ENCODE assay signal across 22 mouse cellular contexts in genomic region chr11:94481963-94482362, GRCm38 (mm10). TPM values are rescaled to one million over a fixed set of nuclear protein-coding genes. Genes with fewer than 3 reads are reported as not detected.
DNase-seq lines count a peak whose midpoint lies in the region; TF ChIP-seq lines count a peak whose summit lies in the region.
"Had no signal": no experiment of that assay in that cellular context is flagged by ENCODE, and none has a peak within 500 bp of the region (broad histone marks: within the 10 kb centered on the region; RNA-seq: fewer than 3 reads in every experiment).

No protein-coding gene starts in this region.

- 93% methylated on average over 7 of the region's 7 CpGs for WGBS in cerebellum, adult 2 months
- 86% methylated on average over 7 of the region's 7 CpGs for WGBS in heart, embryonic 10.5 days

- TF ChIP-seq POLR2A in cerebellum, adult 2 months (IDR thresholded peaks at IDR 0.05; ENCODE audit: borderline replicate concordance, insufficient read depth, low read length), result no peak

- no peak overlapping the region for H3K27ac ChIP-seq in cerebellum, adult 2 months (ENCODE audit: insufficient read depth, low read length)
- no peak overlapping the region for H3K27ac ChIP-seq in heart, embryonic 10.5 days
- H3K27ac ChIP-seq: forebrain, embryonic 10.5 days; forebrain, embryonic 13.5 days; heart, embryonic 15.5 days; hindbrain, embryonic 14.5 days; hindbrain, postnatal 0 days had no signal

- peak; percentile 46 for DNase-seq in cerebellum, adult 9-10 months
- DNase-seq in cerebellum, adult 2 months, result no peak
- peak; percentile 53 to 56 for DNase-seq in heart, adult 18-20 months
- no peak for DNase-seq in heart, adult 9 months (ENCODE audit: low spot score in 2 of 2)
- peak; percentile 49 to 59 for DNase-seq in heart, postnatal 10 days
- DNase-seq in heart, embryonic 10.5 days (ENCODE audit: low spot score), result no peak
- DNase-seq: adrenal gland, adult 8-10 months; adrenal gland, postnatal 25 days; gastrocnemius, postnatal 10 days; gastrocnemius, postnatal 36 days; kidney, adult 18-20 months; kidney, adult 9 months had no signal

- H3K4me1 ChIP-seq in cerebellum, adult 2 months (ENCODE audit: control insufficient read depth, insufficient read depth, low read length), result peaks cover 40% of the 10 kb centered on the region
- H3K4me1 ChIP-seq in heart, embryonic 10.5 days, result 0 out of 2 replicates have a peak, but pooled peaks cover 10% of the 10 kb centered on the region
- H3K4me1 ChIP-seq: forebrain, embryonic 13.5 days had no signal

- intact Hi-C loops in heart, postnatal 10 days (cut with DNase I), result no loop called here

- TF ChIP-seq CTCF in cerebellum, adult 2 months (IDR thresholded peaks at IDR 0.05; ENCODE audit: borderline replicate concordance, insufficient read depth, low read depth, low read length), result no peak

- H3K4me3 ChIP-seq in cerebellum, adult 2 months (replicated peaks; ENCODE audit: insufficient read depth, low read depth, low read length), result no peak overlapping the region
- H3K4me3 ChIP-seq in heart, embryonic 10.5 days, result no peak overlapping the region
- H3K4me3 ChIP-seq: forebrain, embryonic 10.5 days; forebrain, embryonic 13.5 days; heart, embryonic 15.5 days had no signal

- H3K36me3 ChIP-seq in heart, embryonic 10.5 days, result no peaks in the 10 kb centered on the region
- H3K36me3 ChIP-seq: forebrain, embryonic 10.5 days; heart, embryonic 15.5 days had no signal

- no peaks in the 10 kb centered on the region for H3K9me3 ChIP-seq in heart, embryonic 10.5 days
- H3K9me3 ChIP-seq: forebrain, embryonic 10.5 days; forebrain, embryonic 13.5 days; heart, embryonic 15.5 days had no signal

- H3K27me3 ChIP-seq in cerebellum, adult 2 months (ENCODE audit: control insufficient read depth, insufficient read depth, low read length), result no peaks in the 10 kb centered on the region
- peaks cover 96% of the 10 kb centered on the region for H3K27me3 ChIP-seq in heart, embryonic 10.5 days (ENCODE audit: insufficient read depth, poor library complexity, severe bottlenecking)

RNA-seq across cellular contexts. Expression of gene Spata20, which starts 4.0 kb away (rescaled TPM):
- polyA plus RNA-seq in cerebellum, adult 2 months (2012; rRNA removed), result 1.5 and 1.9 TPM in 2 replicates
- under 1 TPM; 0.17 to 0.54 TPM for total RNA-seq in heart, adult 18-20 months (2021)
- 1 to 10 TPM in 1 of 2 experiments, under 1 TPM in 1; 0.31 to 1.2 TPM for total RNA-seq in heart, postnatal 10 days (2021)
- not detected in 2 replicates for polyA plus RNA-seq in heart, embryonic 10.5 days (2016; fragmentation: Nextera tagmentation; extraction: Ambion mirVana)
- total RNA-seq: adrenal gland, adult 8-10 months; adrenal gland, postnatal 25 days; gastrocnemius, adult 18-20 months; gastrocnemius, postnatal 10 days; gastrocnemius, postnatal 36 days; granulocyte monocyte progenitor cell, adult 5-6 weeks had no signal
- polyA plus RNA-seq: activated CD4-positive, CD25-positive, alpha-beta regulatory T cell, adult 4 months; forebrain, embryonic 10.5 days; hindbrain, embryonic 11.5 days; inflammation-experienced regulatory T-cells, adult 6 months had no signal

RNA-seq across cellular contexts. Expression of gene Cacna1g, which starts 8.0 kb away (rescaled TPM):
- polyA plus RNA-seq in cerebellum, adult 2 months (2012; rRNA removed), result 199 and 248 TPM in 2 replicates
- total RNA-seq in heart, adult 18-20 months (2021), result 10 to 100 TPM in 1 of 2 experiments, 1 to 10 TPM in 1; 8.7 to 10.1 TPM
- total RNA-seq in heart, postnatal 10 days (2021), result 10 to 100 TPM; 33.4 to 41.3 TPM
- 1.5 and 2.4 TPM in 2 replicates for polyA plus RNA-seq in heart, embryonic 10.5 days (2016; fragmentation: Nextera tagmentation; extraction: Ambion mirVana)
- total RNA-seq: granulocyte monocyte progenitor cell, adult 5-6 weeks had no signal
- polyA plus RNA-seq: activated CD4-positive, CD25-positive, alpha-beta regulatory T cell, adult 4 months; inflammation-experienced regulatory T-cells, adult 6 months had no signal

RNA-seq across cellular contexts. Expression of gene Epn3, which starts 17.8 kb away (rescaled TPM):
- polyA plus RNA-seq in cerebellum, adult 2 months (2012; rRNA removed), result 31.1 and 35.9 TPM in 2 replicates
- 10 to 100 TPM; 19.3 to 21.1 TPM for total RNA-seq in heart, adult 18-20 months (2021)
- 10 to 100 TPM; 26.5 to 26.7 TPM for total RNA-seq in heart, postnatal 10 days (2021)
- polyA plus RNA-seq in heart, embryonic 10.5 days (2016; fragmentation: Nextera tagmentation; extraction: Ambion mirVana), result 7.7 and 14.2 TPM in 2 replicates
- total RNA-seq: gastrocnemius, adult 18-20 months; granulocyte monocyte progenitor cell, adult 5-6 weeks had no signal
- polyA plus RNA-seq: activated CD4-positive, CD25-positive, alpha-beta regulatory T cell, adult 4 months; inflammation-experienced regulatory T-cells, adult 6 months had no signal

RNA-seq across cellular contexts. Expression of gene Mycbpap, which starts 39.6 kb away (rescaled TPM):
- 3.6 and 4.9 TPM in 2 replicates for polyA plus RNA-seq in cerebellum, adult 2 months (2012; rRNA removed)
- total RNA-seq in heart, adult 18-20 months (2021), result 1 to 10 TPM in 1 of 2 experiments, under 1 TPM in 1; 0.67 to 1.5 TPM
- 1 to 10 TPM; 3.9 to 4.9 TPM for total RNA-seq in heart, postnatal 10 days (2021)
- polyA plus RNA-seq in heart, embryonic 10.5 days (2016; fragmentation: Nextera tagmentation; extraction: Ambion mirVana), result 9.3 and 12.5 TPM in 2 replicates
- total RNA-seq: gastrocnemius, adult 18-20 months; gastrocnemius, postnatal 10 days; gastrocnemius, postnatal 36 days had no signal
- polyA plus RNA-seq: activated CD4-positive, CD25-positive, alpha-beta regulatory T cell, adult 4 months; inflammation-experienced regulatory T-cells, adult 6 months had no signal

Comparison
In these comparisons a context has a peak if more than half of its experiments do, and no peak if none do; other contexts are left out.
1. DNase-seq: peak in cerebellum, adult 9-10 months (single experiment), heart, adult 18-20 months (2 of 2) and heart, postnatal 10 days (2 of 2); none in cerebellum, adult 2 months (0 of 2), heart, adult 9 months (0 of 2) and heart, embryonic 10.5 days (single experiment).